Mouse (Mus musculus) hindbrain, embryonic 14.5 days (tissue): ENCODE results near the gene Sytl1. TPM values are rescaled to one million over a fixed set of nuclear protein-coding genes. Genes with fewer than 3 reads are reported as not detected.

Experiments
- ATAC-seq: fragments of 200-750 bp; cut with Nextera tagmentation; 2 replicates; pipeline ENCODE4 v1.8.0; 2017; ENCODE audit warnings: moderate number of reproducible peaks, mild to moderate bottlenecking, moderate TSS enrichment, moderate library complexity; ENCODE audit not compliant: low FRiP score
- DNase-seq: peaks from one replicate; pipeline ENCODE4 v3.0.0-alpha.2; 2015; ENCODE audit warnings: low spot score
- H3K27ac ChIP-seq: fragments of 300-500 bp; sonication (generic); 2 replicates; pipeline ENCODE4 v1.5.1; 2014; ENCODE audit warnings: mild to moderate bottlenecking, moderate library complexity
- H3K27me3 ChIP-seq: fragments of 300-500 bp; sonication (generic); 2 replicates; pipeline ENCODE4 v1.6.1; 2014; ENCODE audit warnings: mild to moderate bottlenecking, low read length, mixed read lengths; ENCODE audit not compliant: control insufficient read depth, insufficient read depth
- H3K36me3 ChIP-seq: fragments of 300-500 bp; sonication (generic); replicated peaks from 2 replicates; pipeline ENCODE4 v1.6.1; 2014; ENCODE audit not compliant: control insufficient read depth, insufficient read depth
- H3K4me1 ChIP-seq: fragments of 300-500 bp; sonication (generic); replicated peaks from 2 replicates; pipeline ENCODE4 v1.6.1; 2014; ENCODE audit warnings: antibody characterized with exemption, low read length, mixed read lengths; ENCODE audit not compliant: control insufficient read depth, insufficient read depth
- H3K4me2 ChIP-seq: fragments of 300-500 bp; sonication (generic); replicated peaks from 2 replicates; pipeline ENCODE4 v1.6.1; 2014; ENCODE audit warnings: mild to moderate bottlenecking, moderate library complexity
- H3K4me3 ChIP-seq: fragments of 300-500 bp; sonication (generic); replicated peaks from 2 replicates; pipeline ENCODE4 v1.5.1; 2014; ENCODE audit warnings: mild to moderate bottlenecking, low read length
- H3K9ac ChIP-seq: fragments of 300-500 bp; sonication (generic); 2 replicates; pipeline ENCODE4 v1.6.1; 2014
- H3K9me3 ChIP-seq: fragments of 300-500 bp; sonication (generic); 2 replicates; pipeline ENCODE4 v1.6.1; 2016; ENCODE audit warnings: low read length; ENCODE audit not compliant: control insufficient read depth
- whole genome bisulfite sequencing: fragments of 180-500 bp; shearing (Covaris S2); extraction: QIAGEN DNeasy Blood & Tissue Kit; methylation state at CpG from one replicate; pipeline ENCODE4 v1.1.7; 2014; 5-methylcytosine and 5-hydroxymethylcytosine counted together
- polyA plus RNA-seq: library from polyadenylated mRNA; unstranded; fragments of >200 nt; fragmentation: Nextera tagmentation; extraction: Ambion mirVana; gene quantifications from 2 replicates; pipeline ENCODE4 v1.2.1, GENCODE M21; 2014

Sytl1 gene
- polyA plus RNA-seq, 1 experiment from 2014 or later = 0.43 TPM

DNA sequence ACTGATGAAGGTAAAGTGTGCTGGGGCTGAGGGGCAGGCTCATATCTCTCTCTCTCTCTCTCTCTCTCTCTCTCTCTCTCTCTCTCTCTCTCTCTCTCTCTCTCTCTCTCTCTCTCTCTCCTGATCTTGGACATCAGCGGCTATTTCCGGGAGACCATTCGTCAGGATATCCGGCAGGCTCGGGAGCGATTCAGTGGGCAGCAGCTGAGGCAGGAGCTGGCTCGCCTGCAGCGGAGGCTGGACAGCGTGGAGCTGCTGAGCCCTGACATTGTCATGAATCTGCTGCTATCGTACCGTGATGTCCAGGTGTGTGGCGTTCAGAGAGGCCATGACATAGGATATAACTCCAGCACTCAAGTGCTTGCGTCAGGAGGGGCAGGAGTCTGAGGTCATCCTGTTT lies 19.4 kb downstream of the Sytl1 start:
- ATAC-seq (no peak), DNase-seq (no peak)
- WGBS = 50% methylated on average over 13 of the region's 13 CpGs
- Histone ChIP-seq H3K9ac (no peak overlapping the region), H3K36me3 (no peaks in the 10 kb centered on the region), H3K27me3 (peaks cover 69% of the 10 kb centered on the region), H3K27ac (no peak overlapping the region), H3K4me3 (no peak overlapping the region), H3K4me1 (0 out of 2 replicates have a peak, but pooled peaks cover 5% of the 10 kb centered on the region), H3K9me3 (no peaks in the 10 kb centered on the region), H3K4me2 (no peak overlapping the region)

DNA sequence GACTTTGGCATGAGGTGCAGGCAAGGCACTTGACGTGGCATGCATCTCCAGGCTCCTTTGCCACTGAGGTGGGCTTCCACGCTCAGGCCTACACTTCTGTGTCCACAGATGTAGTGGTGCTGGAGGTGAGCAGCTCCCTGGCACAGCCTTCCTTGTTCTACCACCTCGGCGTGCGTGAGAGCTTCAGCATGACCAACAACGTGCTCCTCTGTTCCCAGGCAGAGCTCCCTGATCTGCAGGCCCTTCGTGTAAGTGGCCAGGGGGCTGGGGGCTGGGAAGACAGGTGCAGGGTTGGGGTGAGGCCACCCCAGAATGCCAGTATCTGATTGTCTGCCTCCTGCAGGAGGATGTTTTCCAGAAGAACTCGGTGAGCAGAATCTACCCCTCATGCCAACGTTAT lies 20.2 kb downstream of the Sytl1 start:
- no peaks in the 10 kb centered on the region for H3K36me3 ChIP-seq
- no peaks in the 10 kb centered on the region for H3K9me3 ChIP-seq
- DNase-seq (no peak), ATAC-seq (no peak)
- WGBS = 50% methylated on average over 9 of the region's 9 CpGs
- no peak overlapping the region for H3K4me2 ChIP-seq
- no peak overlapping the region for H3K4me3 ChIP-seq
- 0 out of 2 replicates have a peak, but pooled peaks cover 5% of the 10 kb centered on the region for H3K4me1 ChIP-seq
- H3K27me3 ChIP-seq = peaks cover 64% of the 10 kb centered on the region
- H3K27ac ChIP-seq = no peak overlapping the region
- H3K9ac ChIP-seq = no peak overlapping the region

DNA sequence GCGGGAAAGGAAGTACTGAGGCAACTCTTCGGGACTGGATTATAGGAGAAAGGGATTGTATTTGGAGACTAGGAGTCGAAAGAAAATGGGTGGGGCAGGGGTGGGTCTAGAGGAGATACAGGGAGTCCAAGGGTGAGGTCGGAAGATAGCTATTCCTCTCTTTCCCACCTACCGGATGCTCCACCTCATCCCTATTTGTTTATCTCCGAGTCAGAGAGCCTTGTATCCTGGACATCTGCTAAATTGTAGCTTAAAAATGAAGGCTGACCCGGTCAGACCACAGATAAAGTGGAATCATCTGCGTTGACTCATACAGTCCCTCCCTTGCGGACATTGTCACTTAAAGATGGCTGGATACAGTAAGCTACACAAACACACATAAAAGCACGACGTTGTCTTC lies 21.0 kb downstream of the Sytl1 start:
- 37% methylated on average over 11 of the region's 11 CpGs for WGBS
- no peaks in the 10 kb centered on the region for H3K36me3 ChIP-seq

DNA sequence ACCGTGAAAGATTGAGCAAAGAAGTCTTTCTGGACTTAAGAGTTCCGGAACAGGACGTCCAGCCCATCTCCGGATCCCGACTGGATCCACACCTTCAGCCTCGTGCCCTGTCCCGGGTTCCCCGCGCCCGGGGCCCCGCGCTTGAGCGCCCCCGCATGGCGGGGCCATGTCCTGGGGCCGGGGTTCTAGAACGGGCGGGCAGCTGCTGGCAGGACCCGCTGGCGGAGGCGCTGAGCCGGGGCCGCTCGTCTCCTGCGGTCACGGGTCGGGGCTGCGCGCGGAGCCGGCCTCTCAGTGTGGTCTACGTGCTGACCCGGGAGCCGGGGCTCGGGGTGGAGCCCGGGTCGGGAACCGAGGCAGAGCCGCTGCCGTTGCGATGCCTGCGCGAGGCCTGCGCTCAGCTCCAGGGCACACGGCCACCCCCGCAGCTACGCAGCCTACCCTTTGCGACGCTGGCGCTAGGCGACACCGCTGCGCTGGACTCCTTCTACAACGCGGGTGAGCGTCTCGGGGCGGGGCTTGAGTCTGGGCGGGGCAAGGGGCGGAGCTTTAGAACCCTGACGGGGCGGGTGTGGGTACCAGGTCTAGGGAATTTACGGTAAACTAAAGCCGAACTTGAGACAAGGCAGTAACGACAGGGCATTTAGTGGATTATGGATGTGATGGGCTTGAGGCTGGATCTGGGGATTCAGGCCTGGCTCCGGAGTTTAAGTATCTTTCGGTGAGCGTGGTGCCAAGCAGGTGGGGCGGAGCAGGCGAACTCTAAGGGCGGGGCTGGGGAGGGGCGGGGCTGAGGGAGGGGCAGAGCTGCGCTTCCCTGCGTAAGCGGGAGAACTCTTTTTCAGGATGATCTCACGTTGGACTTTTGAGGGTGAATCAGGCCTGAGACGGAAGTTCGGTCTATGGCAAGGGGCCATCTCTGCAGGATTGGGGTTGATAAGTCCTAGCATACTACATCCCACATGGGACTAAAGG lies 21.7 kb downstream of the Sytl1 start:
- Histone ChIP-seq H3K9ac (peak overlapping the region; percentile 53), H3K27ac (no peak overlapping the region), H3K4me3 (peak overlapping the region; percentile 45), H3K4me1 (0 out of 2 replicates have a peak, but pooled peaks cover 5% of the 10 kb centered on the region), H3K27me3 (peaks cover 49% of the 10 kb centered on the region), H3K36me3 (no peaks in the 10 kb centered on the region), H3K9me3 (no peaks in the 10 kb centered on the region), H3K4me2 (peak overlapping the region; percentile 69)
- WGBS = 1% methylated on average over 77 of the region's 78 CpGs
- peak; percentile 91 for ATAC-seq
- peak; percentile 79 for DNase-seq

More for the DNA sequence above, 21.0 kb downstream of the Sytl1 start:
- peak overlapping the region; percentile 69 for H3K4me2 ChIP-seq
- ATAC-seq (no peak), DNase-seq (no peak)
- no peak overlapping the region; the same call in 1 of the 2 replicates for H3K9ac ChIP-seq
- H3K27me3 ChIP-seq = peaks cover 56% of the 10 kb centered on the region
- 0 out of 2 replicates have a peak, but pooled peaks cover 5% of the 10 kb centered on the region for H3K4me1 ChIP-seq
- H3K27ac ChIP-seq = no peak overlapping the region
- peak overlapping the region; percentile 45 for H3K4me3 ChIP-seq
- no peaks in the 10 kb centered on the region for H3K9me3 ChIP-seq

DNA sequence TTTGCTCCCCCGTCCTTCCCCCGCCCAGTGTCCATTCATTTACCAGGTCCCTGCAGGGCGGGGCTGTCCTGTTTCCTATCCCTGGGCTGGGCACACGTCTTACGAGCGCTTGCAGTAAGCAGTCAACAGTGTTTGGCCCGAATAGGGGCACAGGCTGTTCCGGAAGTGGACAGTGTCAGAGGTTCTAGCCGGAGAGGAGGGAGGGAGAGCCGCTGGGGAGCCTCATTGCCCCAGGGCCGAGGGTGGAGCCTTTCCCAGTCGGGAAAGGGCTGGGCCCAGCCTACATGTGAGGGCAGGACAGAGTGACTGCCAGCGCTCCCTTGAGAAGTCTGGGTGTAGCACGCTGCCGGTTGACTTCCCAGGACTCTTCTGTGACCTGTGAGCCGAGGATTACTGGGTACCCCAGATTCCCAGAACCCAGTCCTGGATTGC lies 22.4 kb downstream of the Sytl1 start, which contains the start of gene Map3k6:
TSS of gene Map3k6 (plus strand) at position 329 of the 432 bp plus-strand sequence.
- 4% methylated on average over 16 of the region's 16 CpGs for WGBS
- Histone ChIP-seq H3K27me3 (peaks cover 45% of the 10 kb centered on the region), H3K4me2 (peak within 1 kb of the TSS; percentile 69), H3K9me3 (no peaks in the 10 kb centered on the region), H3K36me3 (no peaks in the 10 kb centered on the region), H3K27ac (no peak within 1 kb of the TSS), H3K4me1 (0 out of 2 replicates have a peak, but pooled peaks cover 5% of the 10 kb centered on the region), H3K9ac (peak within 1 kb of the TSS; percentile 53), H3K4me3 (peak within 1 kb of the TSS; percentile 45)
- ATAC-seq (no peak), DNase-seq (no peak)

DNA sequence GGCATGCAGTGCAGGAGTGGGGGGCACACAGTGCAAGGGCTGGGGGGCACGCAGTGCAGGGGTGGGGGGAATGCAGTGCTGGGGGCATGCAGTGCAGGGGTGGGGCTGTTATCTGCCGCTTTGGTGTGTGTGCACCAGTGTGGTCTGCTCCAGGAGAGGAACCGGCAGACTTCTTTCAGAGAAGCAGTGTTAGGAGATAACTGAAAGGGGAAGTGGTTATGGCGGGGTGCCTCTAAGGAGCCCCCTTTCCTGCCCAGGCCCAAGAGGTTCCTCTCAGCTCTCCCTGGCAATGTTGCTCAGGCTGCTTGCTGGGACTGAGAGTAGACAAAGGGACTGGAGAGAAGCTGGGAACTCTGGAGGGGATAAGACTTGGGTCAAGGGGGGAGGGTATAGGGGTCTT lies 25.0 kb downstream of the Sytl1 start:
- DNase-seq (no peak), ATAC-seq (no peak)
- no peak overlapping the region for H3K4me2 ChIP-seq
- H3K27ac ChIP-seq = no peak overlapping the region
- no peak overlapping the region for H3K9ac ChIP-seq
- WGBS = 83% methylated on average over 4 of the region's 4 CpGs
- H3K9me3 ChIP-seq = no peaks in the 10 kb centered on the region
- H3K36me3 ChIP-seq = no peaks in the 10 kb centered on the region
- H3K27me3 ChIP-seq = peaks cover 36% of the 10 kb centered on the region
- 0 out of 2 replicates have a peak, but pooled peaks cover 5% of the 10 kb centered on the region for H3K4me1 ChIP-seq
- H3K4me3 ChIP-seq = no peak overlapping the region

DNA sequence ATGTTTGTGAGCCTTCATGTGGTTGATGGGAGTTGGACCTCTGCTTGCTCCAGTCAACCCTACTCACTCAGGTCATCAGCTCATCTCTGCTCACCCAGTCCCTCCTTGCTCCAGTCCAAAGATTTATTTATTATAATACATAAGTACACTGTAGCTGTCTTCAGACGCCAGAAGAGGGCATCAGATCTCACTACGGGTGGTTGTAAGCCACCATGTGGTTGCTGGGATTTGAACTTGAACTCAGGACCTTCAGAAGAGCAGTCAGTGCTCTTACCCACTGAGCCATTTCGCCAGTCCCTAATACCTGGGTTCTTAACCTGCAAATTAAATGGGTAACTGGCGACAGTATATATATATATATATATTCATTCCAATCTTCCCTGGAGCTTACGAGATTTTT lies 27.5 kb downstream of the Sytl1 start:
- 82% methylated on average over 5 of the region's 5 CpGs for WGBS

DNA sequence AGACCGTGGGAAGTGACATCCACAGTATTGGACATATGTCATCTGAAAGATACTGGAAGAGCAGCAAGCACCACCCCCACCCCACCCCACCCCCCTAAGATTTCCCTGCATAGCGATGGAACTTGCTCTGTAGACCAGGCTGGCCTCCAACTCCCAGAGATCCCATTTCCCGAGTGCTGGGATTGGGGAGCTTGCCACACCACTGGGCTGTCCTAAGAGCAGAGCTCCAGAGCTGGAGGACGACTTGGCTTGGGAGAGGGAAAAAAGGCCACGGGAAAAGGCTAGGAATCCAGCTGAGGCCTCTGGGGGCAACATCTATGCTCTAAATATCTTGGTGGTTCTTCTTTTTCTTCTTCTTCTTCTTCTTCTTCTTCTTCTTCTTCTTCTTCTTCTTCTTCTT lies 28.1 kb downstream of the Sytl1 start:
- no peak for ATAC-seq
- H3K27ac ChIP-seq = no peak overlapping the region
- H3K9me3 ChIP-seq = no peaks in the 10 kb centered on the region
- WGBS = 62% methylated on average over 5 of the region's 5 CpGs
- peaks cover 5% of the 10 kb centered on the region for H3K27me3 ChIP-seq
- no peak overlapping the region for H3K4me2 ChIP-seq
- no peaks in the 10 kb centered on the region for H3K36me3 ChIP-seq
- no peak overlapping the region for H3K4me3 ChIP-seq
- no peak overlapping the region for H3K9ac ChIP-seq
- H3K4me1 ChIP-seq = no peaks in the 10 kb centered on the region
- DNase-seq = no peak

More for the DNA sequence above, 27.5 kb downstream of the Sytl1 start:
- Histone ChIP-seq H3K36me3 (no peaks in the 10 kb centered on the region), H3K9me3 (no peaks in the 10 kb centered on the region), H3K4me3 (no peak overlapping the region), H3K27me3 (peaks cover 11% of the 10 kb centered on the region), H3K4me1 (no peaks in the 10 kb centered on the region), H3K27ac (no peak overlapping the region), H3K9ac (no peak overlapping the region), H3K4me2 (no peak overlapping the region)
- ATAC-seq (no peak), DNase-seq (no peak)

DNA sequence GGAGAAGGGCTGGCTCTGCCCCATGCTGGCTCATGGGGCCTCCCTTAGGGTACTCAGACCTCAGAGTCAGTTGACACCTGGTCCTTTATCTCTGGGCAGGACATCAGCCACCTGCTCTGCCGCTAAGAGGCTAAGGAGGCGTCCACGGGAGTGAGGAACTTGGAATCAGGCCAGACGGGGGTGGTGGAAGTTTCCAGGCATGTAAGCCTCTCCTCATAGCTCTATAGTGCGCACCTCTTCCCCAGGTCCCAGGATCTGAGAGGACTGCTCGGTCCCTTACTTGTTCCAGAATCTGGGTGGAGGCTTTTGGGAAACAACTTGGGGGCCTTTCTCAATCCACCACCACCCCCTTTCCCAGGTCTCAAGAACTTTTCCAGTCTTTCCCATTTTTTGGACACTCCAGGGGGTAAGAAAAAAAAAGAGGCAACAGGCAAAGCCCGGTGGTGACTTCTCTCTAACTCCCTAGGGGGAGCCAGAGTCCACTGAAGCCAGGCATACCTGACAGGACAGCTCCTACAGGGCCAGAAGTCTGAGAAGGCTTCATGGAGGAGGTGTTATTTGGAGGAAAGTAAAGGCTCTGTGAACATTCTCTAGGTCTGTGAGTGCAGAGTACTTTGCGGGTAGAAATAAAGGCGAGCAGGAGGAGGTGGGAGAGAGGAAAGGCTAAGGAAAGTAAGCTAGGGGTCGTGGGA lies 29.5 kb downstream of the Sytl1 start:
- 45% methylated on average over 10 of the region's 10 CpGs for WGBS
- Histone ChIP-seq H3K4me1 (no peaks in the 10 kb centered on the region), H3K27me3 (no peaks in the 10 kb centered on the region), H3K9ac (no peak overlapping the region), H3K27ac (no peak overlapping the region), H3K4me3 (no peak overlapping the region), H3K36me3 (no peaks in the 10 kb centered on the region), H3K9me3 (no peaks in the 10 kb centered on the region), H3K4me2 (no peak overlapping the region)
- ATAC-seq (no peak), DNase-seq (no peak)
